Mouse (Mus musculus): Measurements from ENCODE around the gene Wif1. TPM values are rescaled to one million over a fixed set of nuclear protein-coding genes. Genes with fewer than 3 reads are reported as not detected.
A peak's percentile ranks its signal among the peaks of the same experiment; 100 is the strongest.

The Wif1 gene
- polyA plus RNA-seq (2016; fragmentation: Nextera tagmentation; extraction: Ambion mirVana): 8.4 and 9.2 TPM in 2 replicates

GRCm38 (mm10) chr10:121033826-121034568 lies at the start of gene Wif1:
TSS of gene Wif1 (plus strand) at chr10:121033960.
- no peaks in the 10 kb centered on the region for H3K36me3 ChIP-seq
- under 1% methylated on average over 49 of the region's 49 CpGs for WGBS
- peaks cover 8% of the 10 kb centered on the region for H3K4me1 ChIP-seq
- no peak within 1 kb of the TSS for H3K27ac ChIP-seq
- peak within 1 kb of the TSS; percentile 59 for H3K9ac ChIP-seq
- H3K4me3 ChIP-seq: peak within 1 kb of the TSS; percentile 54
- peak within 1 kb of the TSS; percentile 95 for H3K4me2 ChIP-seq (replicated peaks)
- peaks cover 17% of the 10 kb centered on the region for H3K27me3 ChIP-seq
- ATAC-seq (ENCODE audit: low FRiP score): peak; percentile 96
- H3K9me3 ChIP-seq (replicated peaks): no peaks in the 10 kb centered on the region

- no peaks in the 10 kb centered on the region for H3K27me3 ChIP-seq
- no peak overlapping the region for H3K27ac ChIP-seq
- H3K9me3 ChIP-seq (replicated peaks): no peaks in the 10 kb centered on the region
- 86% methylated on average over 2 of the region's 2 CpGs for WGBS
- no peak overlapping the region for H3K4me3 ChIP-seq
- ATAC-seq (ENCODE audit: low FRiP score): no peak
- H3K9ac ChIP-seq: no peak overlapping the region
- no peak overlapping the region for H3K4me2 ChIP-seq (replicated peaks)
- no peaks in the 10 kb centered on the region for H3K4me1 ChIP-seq
- no peaks in the 10 kb centered on the region for H3K36me3 ChIP-seq
Measured at GRCm38 (mm10) chr10:121002135-121002534, 31.6 kb upstream of the Wif1 start.

DNA sequence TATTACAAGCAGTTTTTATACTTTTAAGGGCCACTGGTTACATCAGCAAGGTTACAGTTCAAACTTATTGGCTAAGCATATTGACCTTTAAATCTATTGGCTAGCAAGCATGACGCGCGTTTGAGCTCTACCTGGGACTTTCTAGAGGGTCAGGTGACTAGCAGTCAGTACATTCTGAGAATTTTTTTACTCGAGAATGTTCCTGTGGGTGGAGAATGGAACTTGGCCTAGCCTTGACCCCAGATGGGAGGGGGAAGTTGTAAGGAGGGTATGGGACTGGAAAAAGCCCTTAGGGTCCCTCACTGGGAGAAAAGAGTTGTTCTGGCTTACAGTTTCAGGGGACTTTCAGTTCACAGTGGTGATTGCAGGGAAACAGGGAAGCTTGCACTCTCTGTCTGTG lies 22.3 kb upstream of the Wif1 start:
- H3K27me3 ChIP-seq: no peaks in the 10 kb centered on the region
- H3K9ac ChIP-seq: no peak overlapping the region
- 89% methylated on average over 4 of the region's 4 CpGs for WGBS
- H3K4me1 ChIP-seq: peaks cover under 1% of the 10 kb centered on the region; the same call in 1 of the 2 replicates
- H3K4me2 ChIP-seq (replicated peaks): no peak overlapping the region
- no peak for ATAC-seq (ENCODE audit: low FRiP score)
- H3K9me3 ChIP-seq (replicated peaks): peaks cover 7% of the 10 kb centered on the region
- no peak overlapping the region for H3K27ac ChIP-seq
- H3K4me3 ChIP-seq: no peak overlapping the region
- H3K36me3 ChIP-seq: no peaks in the 10 kb centered on the region

- Histone ChIP-seq H3K4me1 (peaks cover 11% of the 10 kb centered on the region), H3K4me3 (no peak overlapping the region), H3K36me3 (no peaks in the 10 kb centered on the region), H3K9me3 (replicated peaks) (peaks cover 7% of the 10 kb centered on the region), H3K4me2 (replicated peaks) (no peak overlapping the region), H3K27ac (no peak overlapping the region), H3K27me3 (no peaks in the 10 kb centered on the region), H3K9ac (no peak overlapping the region)
- 90% methylated on average over 8 of the region's 8 CpGs for WGBS
- ATAC-seq (ENCODE audit: low FRiP score): no peak
Measured at GRCm38 (mm10) chr10:121016291-121016690, 17.5 kb upstream of the Wif1 start.

GRCm38 (mm10) chr10:121016711-121017503 lies 16.9 kb upstream of the Wif1 start:
- Histone ChIP-seq H3K9ac (no peak overlapping the region), H3K36me3 (no peaks in the 10 kb centered on the region), H3K27ac (no peak overlapping the region), H3K9me3 (replicated peaks) (peaks cover 7% of the 10 kb centered on the region), H3K27me3 (no peaks in the 10 kb centered on the region), H3K4me2 (replicated peaks) (no peak overlapping the region), H3K4me1 (peaks cover 11% of the 10 kb centered on the region), H3K4me3 (no peak overlapping the region)
- 26% methylated on average over 18 of the region's 18 CpGs for WGBS
- no peak for ATAC-seq (ENCODE audit: low FRiP score)

- no peak for ATAC-seq (ENCODE audit: low FRiP score)
- no peak overlapping the region for H3K27ac ChIP-seq
- no peak overlapping the region for H3K9ac ChIP-seq
- 61% methylated on average over 5 of the region's 5 CpGs for whole genome bisulfite sequencing
- no peak overlapping the region for H3K4me3 ChIP-seq
- no peaks in the 10 kb centered on the region for H3K9me3 ChIP-seq (replicated peaks)
- no peak overlapping the region for H3K4me2 ChIP-seq (replicated peaks)
- H3K36me3 ChIP-seq: no peaks in the 10 kb centered on the region
- no peaks in the 10 kb centered on the region for H3K27me3 ChIP-seq
- H3K4me1 ChIP-seq: no peaks in the 10 kb centered on the region
Measured at GRCm38 (mm10) chr10:121022951-121023350, 10.8 kb upstream of the Wif1 start.

GRCm38 (mm10) chr10:121031802-121032201 lies 2.0 kb upstream of the Wif1 start:
- Histone ChIP-seq H3K9me3 (replicated peaks) (no peaks in the 10 kb centered on the region), H3K27me3 (peaks cover 17% of the 10 kb centered on the region), H3K4me2 (replicated peaks) (no peak overlapping the region), H3K36me3 (no peaks in the 10 kb centered on the region), H3K4me3 (no peak overlapping the region), H3K4me1 (peaks cover 8% of the 10 kb centered on the region), H3K9ac (no peak overlapping the region), H3K27ac (no peak overlapping the region)
- WGBS: 18% methylated on average over 7 of the region's 7 CpGs
- no peak for ATAC-seq (ENCODE audit: low FRiP score)

GRCm38 (mm10) chr10:121033128-121033791 lies 500 bp upstream of the Wif1 start:
- no peaks in the 10 kb centered on the region for H3K36me3 ChIP-seq
- peaks cover 8% of the 10 kb centered on the region for H3K4me1 ChIP-seq
- peak overlapping the region; percentile 54 for H3K4me3 ChIP-seq
- 0% methylated on average over 25 of the region's 25 CpGs for WGBS
- no peak overlapping the region for H3K27ac ChIP-seq
- peak overlapping the region; percentile 95 for H3K4me2 ChIP-seq (replicated peaks)
- H3K9me3 ChIP-seq (replicated peaks): no peaks in the 10 kb centered on the region
- peaks cover 17% of the 10 kb centered on the region for H3K27me3 ChIP-seq
- peak; percentile 88 for ATAC-seq (ENCODE audit: low FRiP score)
- peak overlapping the region; percentile 59 for H3K9ac ChIP-seq

GRCm38 (mm10) chr10:121034569-121034947 lies 798 bp downstream of the Wif1 start:
- H3K4me1 ChIP-seq: peaks cover 8% of the 10 kb centered on the region
- peaks cover 17% of the 10 kb centered on the region for H3K27me3 ChIP-seq
- no peaks in the 10 kb centered on the region for H3K9me3 ChIP-seq (replicated peaks)
- no peak overlapping the region for H3K9ac ChIP-seq
- WGBS: 19% methylated on average over 5 of the region's 5 CpGs
- peak overlapping the region; percentile 54 for H3K4me3 ChIP-seq
- no peak for ATAC-seq (ENCODE audit: low FRiP score)
- H3K27ac ChIP-seq: no peak overlapping the region
- peak overlapping the region; percentile 95 for H3K4me2 ChIP-seq (replicated peaks)
- H3K36me3 ChIP-seq: no peaks in the 10 kb centered on the region

DNA sequence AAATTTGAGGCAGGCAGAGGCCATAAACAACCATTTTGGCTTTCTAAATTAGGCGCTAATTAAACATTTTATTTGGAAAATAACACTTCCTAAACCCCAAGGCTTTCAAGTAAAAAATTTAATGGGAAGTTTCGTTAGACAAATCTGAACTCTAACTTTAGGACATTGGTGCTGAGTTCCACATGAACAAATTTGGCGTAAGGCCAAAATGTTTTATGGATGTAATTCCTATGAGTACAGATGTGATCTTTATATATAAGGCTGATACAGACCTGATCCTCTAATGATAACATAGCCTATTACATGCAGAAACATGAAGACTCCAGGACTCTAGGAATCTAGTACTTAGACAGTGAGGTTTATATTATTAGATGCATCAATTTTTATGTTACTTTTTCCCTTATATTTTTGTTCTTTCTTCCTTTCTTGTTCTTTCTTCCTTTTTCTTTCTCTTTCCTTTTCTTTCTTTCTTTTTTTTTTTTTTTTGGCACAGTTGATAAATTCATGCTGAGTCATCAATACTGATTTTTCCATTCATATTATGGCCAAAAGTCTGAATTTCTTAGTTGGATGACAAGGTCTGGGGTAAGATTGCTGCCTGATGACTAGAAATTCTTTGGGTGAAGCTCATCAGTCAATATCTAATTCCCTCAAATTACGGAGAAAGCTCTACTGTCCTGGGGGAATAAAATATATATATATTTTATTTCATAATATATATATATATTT lies 5.0 kb downstream of the Wif1 start:
- Histone ChIP-seq H3K27me3 (peaks cover 17% of the 10 kb centered on the region), H3K36me3 (no peaks in the 10 kb centered on the region), H3K9ac (no peak overlapping the region), H3K4me2 (replicated peaks) (no peak overlapping the region), H3K4me3 (no peak overlapping the region), H3K4me1 (peaks cover 8% of the 10 kb centered on the region), H3K9me3 (replicated peaks) (no peaks in the 10 kb centered on the region), H3K27ac (no peak overlapping the region)
- WGBS: 89% methylated on average over 4 of the region's 4 CpGs
- no peak for ATAC-seq (ENCODE audit: low FRiP score)

DNA sequence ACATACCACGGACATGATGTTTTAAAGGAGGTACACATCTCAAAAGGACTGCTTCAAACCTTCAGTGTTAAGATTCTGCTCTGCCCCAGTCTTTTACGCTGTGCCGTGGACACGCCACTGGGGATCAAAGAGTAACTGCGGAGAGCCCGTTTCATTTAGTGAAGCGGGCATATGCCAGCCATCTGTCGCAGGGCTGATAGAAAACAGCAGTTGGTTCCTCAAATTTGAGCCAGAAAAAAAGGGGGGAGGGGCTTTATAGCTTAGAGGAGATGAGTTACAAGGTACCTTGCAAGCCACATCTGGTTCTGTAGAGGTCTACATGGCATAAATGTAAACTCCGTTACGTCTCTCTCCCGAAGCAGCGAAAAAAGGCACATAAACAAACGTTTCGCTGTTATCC lies 7.2 kb downstream of the Wif1 start:
- no peak overlapping the region for H3K4me3 ChIP-seq
- H3K9me3 ChIP-seq (replicated peaks): no peaks in the 10 kb centered on the region
- peaks cover 3% of the 10 kb centered on the region; the same call in 1 of the 2 replicates for H3K4me1 ChIP-seq
- no peak overlapping the region for H3K4me2 ChIP-seq (replicated peaks)
- H3K9ac ChIP-seq: no peak overlapping the region
- 65% methylated on average over 14 of the region's 14 CpGs for whole genome bisulfite sequencing
- H3K27ac ChIP-seq: no peak overlapping the region
- no peaks in the 10 kb centered on the region for H3K36me3 ChIP-seq
- ATAC-seq (ENCODE audit: low FRiP score): no peak
- peaks cover 7% of the 10 kb centered on the region for H3K27me3 ChIP-seq

DNA sequence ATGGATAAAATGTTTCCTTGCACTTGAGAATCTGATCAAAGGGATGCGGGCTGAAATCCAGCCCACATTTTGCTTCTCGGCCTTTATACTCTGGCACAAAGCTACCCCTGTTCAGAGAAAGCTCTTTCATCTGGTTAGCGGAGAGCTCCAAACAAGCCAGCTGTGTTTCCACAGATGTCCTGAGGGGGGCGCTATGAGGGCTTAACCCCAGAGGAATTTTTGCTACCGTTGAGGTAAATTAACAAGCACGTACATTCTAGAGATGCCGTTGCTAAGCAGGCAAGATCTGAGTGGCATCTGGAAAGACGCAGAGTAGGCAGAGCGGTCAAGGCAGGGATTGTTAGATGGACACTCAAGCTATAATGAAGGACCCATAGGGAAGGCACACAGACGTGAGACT lies 13.7 kb downstream of the Wif1 start:
- Histone ChIP-seq H3K4me3 (no peak overlapping the region), H3K36me3 (no peaks in the 10 kb centered on the region), H3K4me2 (replicated peaks) (no peak overlapping the region), H3K27ac (no peak overlapping the region), H3K4me1 (no peaks in the 10 kb centered on the region), H3K27me3 (no peaks in the 10 kb centered on the region), H3K9me3 (replicated peaks) (no peaks in the 10 kb centered on the region), H3K9ac (no peak overlapping the region)
- ATAC-seq (ENCODE audit: low FRiP score): no peak
- 77% methylated on average over 10 of the region's 10 CpGs for WGBS

Measured in hindbrain, embryonic 12.5 days (tissue).